Mouse (Mus musculus) liver, postnatal 0 days (tissue): Measurements from ENCODE around the gene Supt3. TPM values are rescaled to one million over a fixed set of nuclear protein-coding genes. Genes with fewer than 3 reads are reported as not detected.

Source experiments
- ATAC-seq: fragments of 200-750 bp; cut with Nextera tagmentation; 2 replicates; pipeline ENCODE4 v1.8.0; 2017; ENCODE audit warnings: mild to moderate bottlenecking, moderate library complexity
- DNase-seq: peaks from one replicate; pipeline ENCODE4 v3.0.0-alpha.2; 2016
- H3K27ac ChIP-seq: fragments of 300-500 bp; sonication (generic); 2 replicates; pipeline ENCODE4 v1.5.1; 2014; ENCODE audit warnings: antibody characterized with exemption, moderate library complexity, mild to moderate bottlenecking, low read depth
- H3K27me3 ChIP-seq: fragments of 300-500 bp; sonication (generic); 2 replicates; pipeline ENCODE4 v1.6.1; 2014; ENCODE audit warnings: low read length, control low read depth, mixed read lengths; ENCODE audit not compliant: insufficient read depth
- H3K36me3 ChIP-seq: fragments of 300-500 bp; sonication (generic); replicated peaks from 2 replicates; pipeline ENCODE4 v1.6.1; 2014; ENCODE audit warnings: mild to moderate bottlenecking, control low read depth, low read length, moderate library complexity, mixed read lengths; ENCODE audit not compliant: insufficient read depth
- H3K4me1 ChIP-seq: fragments of 300-500 bp; sonication (generic); 2 replicates; pipeline ENCODE4 v1.6.1; 2014; ENCODE audit warnings: antibody characterized with exemption, mild to moderate bottlenecking, control low read depth; ENCODE audit not compliant: insufficient read depth
- H3K4me2 ChIP-seq: fragments of 300-500 bp; sonication (generic); 2 replicates; pipeline ENCODE4 v1.6.1; 2014; ENCODE audit warnings: low read depth, mild to moderate bottlenecking, low read length, moderate library complexity, mixed read lengths
- H3K4me3 ChIP-seq: fragments of 300-500 bp; sonication (generic); 2 replicates; pipeline ENCODE4 v1.5.1; 2014; ENCODE audit warnings: low read depth, low read length
- H3K9ac ChIP-seq: fragments of 300-500 bp; sonication (generic); replicated peaks from 2 replicates; pipeline ENCODE4 v1.6.1; 2014; ENCODE audit warnings: mild to moderate bottlenecking, moderate library complexity
- H3K9me3 ChIP-seq: fragments of 300-500 bp; sonication (generic); 2 replicates; pipeline ENCODE4 v1.6.1; 2016; ENCODE audit warnings: mild to moderate bottlenecking, control low read depth, low read length, mixed read lengths
- CTCF ChIP-seq: sonication (generic); IDR thresholded peaks from 2 replicates; pipeline ENCODE4 v1.5.1; 2016; ENCODE audit warnings: antibody characterized with exemption, low read depth
- EP300 ChIP-seq: IDR thresholded peaks from 2 replicates; pipeline ENCODE4 v1.6.1; 2016; ENCODE audit warnings: antibody characterized with exemption, low read depth, mild to moderate bottlenecking
- WGBS: fragments of 180-500 bp; shearing (Covaris S2); extraction: QIAGEN DNeasy Blood & Tissue Kit; methylation state at CpG from one replicate; pipeline ENCODE4 v1.1.7; 2014; ENCODE audit not compliant: insufficient replicate concordance; 5-methylcytosine and 5-hydroxymethylcytosine counted together
- polyA plus RNA-seq: library from polyadenylated mRNA; unstranded; fragments of >200 nt; fragmentation: Nextera tagmentation; extraction: Ambion mirVana; gene quantifications from 2 replicates; pipeline ENCODE4 v1.2.1, GENCODE M21; 2015

Supt3 gene
- polyA plus RNA-seq, 1 experiment from 2014 or later, result 5.0 TPM

GRCm38 (mm10) chr17:44743780-44744179, 33.2 kb upstream of the Supt3 start:
- ATAC-seq (no peak), DNase-seq (no peak)
- Histone ChIP-seq H3K9ac (no peak overlapping the region), H3K27ac (no peak overlapping the region), H3K27me3 (peaks cover 13% of the 10 kb centered on the region), H3K9me3 (no peaks in the 10 kb centered on the region), H3K4me1 (no peaks in the 10 kb centered on the region), H3K4me2 (no peak overlapping the region), H3K36me3 (no peaks in the 10 kb centered on the region), H3K4me3 (no peak overlapping the region)
- 49% methylated on average over 3 of the region's 3 CpGs for WGBS
- peak; percentile 66 for TF ChIP-seq CTCF
- TF ChIP-seq EP300, result no peak

GRCm38 (mm10) chr17:44745378-44745777, 31.6 kb upstream of the Supt3 start:
- WGBS, result 68% methylated on average over 8 of the region's 8 CpGs
- DNase-seq (no peak), ATAC-seq (no peak)
- Histone ChIP-seq H3K27ac (no peak overlapping the region), H3K27me3 (peaks cover 3% of the 10 kb centered on the region; the same call in 1 of the 2 replicates), H3K9me3 (no peaks in the 10 kb centered on the region), H3K4me2 (no peak overlapping the region), H3K36me3 (no peaks in the 10 kb centered on the region), H3K9ac (no peak overlapping the region), H3K4me3 (no peak overlapping the region), H3K4me1 (no peaks in the 10 kb centered on the region)
- TF ChIP-seq EP300 (no peak), CTCF (no peak)

GRCm38 (mm10) chr17:44766318-44766717, 10.6 kb upstream of the Supt3 start:
- no peak for DNase-seq
- no peak overlapping the region for H3K9ac ChIP-seq
- H3K27ac ChIP-seq, result no peak overlapping the region
- H3K27me3 ChIP-seq, result no peaks in the 10 kb centered on the region
- H3K4me2 ChIP-seq, result no peak overlapping the region
- TF ChIP-seq CTCF (no peak), EP300 (no peak)
- H3K4me3 ChIP-seq, result no peak overlapping the region
- 76% methylated on average over 11 of the region's 11 CpGs for WGBS
- H3K4me1 ChIP-seq, result no peaks in the 10 kb centered on the region
- no peaks in the 10 kb centered on the region for H3K36me3 ChIP-seq
- H3K9me3 ChIP-seq, result no peaks in the 10 kb centered on the region
- ATAC-seq, result no peak

GRCm38 (mm10) chr17:44766975-44767374, 10.0 kb upstream of the Supt3 start:
- Histone ChIP-seq H3K4me3 (no peak overlapping the region), H3K9me3 (no peaks in the 10 kb centered on the region), H3K27me3 (no peaks in the 10 kb centered on the region), H3K36me3 (no peaks in the 10 kb centered on the region), H3K27ac (no peak overlapping the region), H3K9ac (no peak overlapping the region), H3K4me2 (no peak overlapping the region), H3K4me1 (no peaks in the 10 kb centered on the region)
- ATAC-seq, result no peak
- WGBS, result 64% methylated on average over 2 of the region's 2 CpGs
- no peak for DNase-seq
- TF ChIP-seq EP300 (no peak), CTCF (no peak)

- H3K9ac ChIP-seq, result no peak overlapping the region
- H3K4me3 ChIP-seq, result no peak overlapping the region
- H3K4me2 ChIP-seq, result no peak overlapping the region
- WGBS, result 87% methylated on average over 1 of the region's 1 CpGs
- H3K27me3 ChIP-seq, result no peaks in the 10 kb centered on the region
- no peaks in the 10 kb centered on the region for H3K9me3 ChIP-seq
- H3K36me3 ChIP-seq, result no peaks in the 10 kb centered on the region
- no peak for ATAC-seq
- no peaks in the 10 kb centered on the region for H3K4me1 ChIP-seq
- H3K27ac ChIP-seq, result no peak overlapping the region
- no peak for DNase-seq
- TF ChIP-seq EP300 (no peak), CTCF (no peak)
These were observed 9.6 kb upstream of the Supt3 start for GRCm38 (mm10) chr17:44767375-44767774.

GRCm38 (mm10) chr17:44768522-44768921, 8.4 kb upstream of the Supt3 start:
- Histone ChIP-seq H3K9ac (no peak overlapping the region), H3K4me2 (no peak overlapping the region), H3K36me3 (no peaks in the 10 kb centered on the region), H3K9me3 (no peaks in the 10 kb centered on the region), H3K4me1 (no peaks in the 10 kb centered on the region), H3K27me3 (no peaks in the 10 kb centered on the region), H3K27ac (no peak overlapping the region), H3K4me3 (no peak overlapping the region)
- WGBS, result 58% methylated on average over 5 of the region's 5 CpGs
- ATAC-seq (no peak), DNase-seq (no peak)
- TF ChIP-seq CTCF (no peak), EP300 (no peak)

GRCm38 (mm10) chr17:44770871-44771270, 6.1 kb upstream of the Supt3 start:
- Histone ChIP-seq H3K36me3 (no peaks in the 10 kb centered on the region), H3K9ac (no peak overlapping the region), H3K9me3 (no peaks in the 10 kb centered on the region), H3K4me2 (no peak overlapping the region), H3K4me3 (no peak overlapping the region), H3K4me1 (no peaks in the 10 kb centered on the region), H3K27me3 (no peaks in the 10 kb centered on the region), H3K27ac (no peak overlapping the region)
- TF ChIP-seq EP300 (no peak), CTCF (no peak)
- no peak for DNase-seq
- 72% methylated on average over 2 of the region's 2 CpGs for WGBS
- no peak for ATAC-seq
